Mouse (Mus musculus) kidney, postnatal 36 days (tissue): ENCODE data around the gene Sowaha.
A peak's percentile ranks its signal among the peaks of the same experiment; 100 is the strongest.

Source experiments
- DNase-seq, 2 experiments: peaks; one replicate each; pipeline ENCODE4 v3.0.0; 2021 to 2022; ENCODE audit warnings: mixed read lengths in 2 of 2

Sowaha gene

GRCm38 (mm10) chr11:53479783-53480301 is at the start of gene Sowaha, which contains the start of gene Gm9945:
Sowaha (minus strand) TSS chr11:53480274.
Gm9945 (plus strand) TSS chr11:53480166.
- peak; percentile 71 to 72 for DNase-seq

DNA sequence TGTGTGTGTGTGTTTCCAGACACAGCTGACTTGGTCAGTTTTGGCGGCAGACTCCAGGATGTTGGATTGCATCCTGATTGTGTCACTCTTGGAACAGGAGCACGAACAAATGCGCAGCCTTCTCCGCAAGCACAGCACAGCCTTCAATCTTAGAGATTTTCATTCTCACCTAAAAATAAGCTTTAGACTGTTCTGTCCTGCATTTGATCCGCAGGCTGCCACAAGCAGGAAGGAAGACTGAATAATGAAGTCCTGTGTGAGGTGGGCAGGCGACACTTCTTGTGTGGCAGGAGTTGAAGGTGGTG is 49.1 kb upstream of the Sowaha start:
- DNase-seq: peak; percentile 43 to 48

- no peak for DNase-seq
Measured at GRCm38 (mm10) chr11:53528397-53529252, 48.6 kb upstream of the Sowaha start.

- peak; percentile 60 to 79 for DNase-seq
Measured at GRCm38 (mm10) chr11:53525461-53525860, 45.4 kb upstream of the Sowaha start.

- peak in 1 of 2 experiments; percentile 54 for DNase-seq
Measured at GRCm38 (mm10) chr11:53524905-53525304, 44.8 kb upstream of the Sowaha start.

- no peak for DNase-seq
Measured at GRCm38 (mm10) chr11:53523545-53524405, 43.7 kb upstream of the Sowaha start.

DNA sequence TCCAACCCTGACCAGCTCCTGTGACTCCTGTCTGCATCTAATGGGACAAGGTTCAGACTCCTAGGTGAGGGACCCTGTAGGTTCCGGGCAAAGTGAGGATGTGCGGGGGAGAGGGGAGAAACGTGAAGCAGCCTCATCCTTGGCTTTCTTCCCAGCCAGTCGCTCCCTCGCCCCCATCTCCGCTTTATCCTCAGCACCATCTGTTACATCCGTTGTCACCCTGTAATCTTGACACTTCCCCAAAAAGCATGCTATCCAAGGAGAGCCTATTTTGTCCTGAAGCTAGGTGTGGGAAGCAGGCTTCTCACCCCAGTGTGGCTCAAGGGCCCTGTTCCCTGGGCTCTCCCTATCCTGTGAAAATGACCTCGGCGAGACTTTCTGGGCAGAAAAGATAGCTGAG is 42.9 kb upstream of the Sowaha start:
- DNase-seq: no peak

- no peak for DNase-seq
Measured at GRCm38 (mm10) chr11:53522362-53522761, 42.3 kb upstream of the Sowaha start.

DNA sequence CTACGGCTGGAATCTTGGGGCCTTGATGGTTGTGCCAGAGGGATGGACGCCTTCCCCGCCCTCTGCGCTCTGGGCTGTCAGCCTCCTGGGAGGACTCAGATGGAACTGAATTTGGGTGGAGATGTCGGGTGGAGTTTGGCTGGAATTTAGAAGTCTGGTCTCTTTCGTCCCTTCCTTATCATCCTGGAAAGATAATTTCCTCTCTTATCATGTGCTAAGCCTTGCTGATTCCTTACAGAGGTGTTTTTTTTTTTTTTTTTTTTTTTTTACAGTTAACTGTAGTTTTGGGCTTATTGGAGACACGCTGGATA is 41.7 kb upstream of the Sowaha start:
- DNase-seq: no peak

DNA sequence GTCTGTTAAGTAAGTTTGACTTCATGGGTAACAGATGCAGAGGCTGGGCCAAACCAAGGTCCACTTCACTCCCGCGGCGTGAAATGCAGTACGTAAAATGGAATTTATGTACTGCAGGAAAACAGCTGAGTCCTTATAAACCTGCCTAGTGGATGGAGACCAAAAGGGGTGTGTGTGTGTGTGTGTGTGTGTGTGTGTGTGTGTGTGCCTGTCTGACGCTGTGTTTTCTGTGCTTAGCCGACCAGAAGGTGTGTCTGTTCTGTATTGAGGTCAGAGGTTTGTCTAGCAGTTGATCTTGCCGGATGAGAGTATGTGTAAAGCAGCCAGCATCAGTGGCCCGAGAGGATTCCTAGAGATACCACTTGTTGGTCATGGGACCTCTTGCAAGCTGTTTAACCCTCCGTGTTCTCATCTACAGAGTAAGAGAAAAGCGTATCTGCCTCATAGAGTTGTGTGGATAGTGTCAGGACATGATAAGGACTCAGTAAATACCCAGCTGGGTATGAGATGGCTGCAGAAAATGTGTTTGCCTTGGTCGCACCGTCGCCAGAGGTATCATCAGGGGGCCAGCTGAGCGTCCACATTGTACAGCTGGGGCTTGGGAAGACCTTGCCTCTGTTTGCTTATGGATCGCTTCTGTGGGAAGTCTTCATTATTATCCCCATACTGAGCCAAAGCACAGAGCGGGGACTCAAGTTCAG is 41.2 kb upstream of the Sowaha start:
- DNase-seq: no peak

GRCm38 (mm10) chr11:53520122-53520978 is 40.3 kb upstream of the Sowaha start:
- DNase-seq: peak; percentile 41 to 53

DNA sequence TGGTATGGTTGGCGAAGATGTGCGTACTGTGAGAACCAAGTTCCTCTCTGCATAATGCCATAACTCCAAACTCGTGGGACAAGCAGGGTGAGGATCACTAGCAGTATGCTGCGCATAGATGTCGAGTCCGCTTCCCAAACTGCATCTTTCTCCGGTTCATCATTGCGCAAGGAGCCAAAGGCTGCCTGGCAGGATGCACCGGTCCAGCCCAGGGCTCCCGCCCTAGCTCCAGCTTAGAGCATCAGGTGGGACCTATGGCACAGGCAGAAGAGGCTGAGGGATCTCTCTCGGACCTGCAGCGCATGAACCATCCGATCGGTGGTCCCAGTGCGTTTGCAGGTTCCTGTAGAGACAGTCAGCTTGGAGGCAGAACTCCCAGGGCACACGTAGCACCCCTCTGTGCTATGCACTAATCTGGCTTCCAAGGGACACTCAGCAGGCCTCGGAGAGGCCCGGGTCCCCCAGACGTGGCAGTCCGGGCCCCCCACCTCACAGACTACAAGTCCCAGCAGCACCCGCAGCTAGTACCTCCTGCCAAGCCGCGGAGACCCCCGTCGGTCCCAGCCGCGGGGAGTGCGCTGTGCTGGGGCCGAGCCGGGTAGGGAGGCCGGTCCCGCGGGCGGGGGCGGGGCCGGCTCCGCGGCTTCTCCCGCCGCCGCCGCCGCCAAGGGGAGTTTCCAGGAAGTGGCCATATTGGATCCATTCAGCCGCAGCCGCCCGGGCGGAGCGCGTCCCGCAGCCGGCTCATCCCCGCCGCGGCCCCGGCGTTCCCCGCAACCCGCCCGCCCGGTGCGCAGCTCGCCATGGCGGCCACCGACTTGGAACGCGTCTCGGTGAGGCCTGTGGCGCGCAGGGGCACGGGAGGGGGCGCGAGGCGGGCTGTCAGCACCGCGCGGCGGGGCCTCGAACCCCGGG is 39.4 kb upstream of the Sowaha start, which contains the start of gene Sept8:
Gene Sept8 (plus strand): TSS at position 51 of the 915 bp plus-strand sequence.
- DNase-seq: peak; percentile 44 to 80

- DNase-seq: no peak
Measured at GRCm38 (mm10) chr11:53518759-53519158, 38.7 kb upstream of the Sowaha start.

DNA sequence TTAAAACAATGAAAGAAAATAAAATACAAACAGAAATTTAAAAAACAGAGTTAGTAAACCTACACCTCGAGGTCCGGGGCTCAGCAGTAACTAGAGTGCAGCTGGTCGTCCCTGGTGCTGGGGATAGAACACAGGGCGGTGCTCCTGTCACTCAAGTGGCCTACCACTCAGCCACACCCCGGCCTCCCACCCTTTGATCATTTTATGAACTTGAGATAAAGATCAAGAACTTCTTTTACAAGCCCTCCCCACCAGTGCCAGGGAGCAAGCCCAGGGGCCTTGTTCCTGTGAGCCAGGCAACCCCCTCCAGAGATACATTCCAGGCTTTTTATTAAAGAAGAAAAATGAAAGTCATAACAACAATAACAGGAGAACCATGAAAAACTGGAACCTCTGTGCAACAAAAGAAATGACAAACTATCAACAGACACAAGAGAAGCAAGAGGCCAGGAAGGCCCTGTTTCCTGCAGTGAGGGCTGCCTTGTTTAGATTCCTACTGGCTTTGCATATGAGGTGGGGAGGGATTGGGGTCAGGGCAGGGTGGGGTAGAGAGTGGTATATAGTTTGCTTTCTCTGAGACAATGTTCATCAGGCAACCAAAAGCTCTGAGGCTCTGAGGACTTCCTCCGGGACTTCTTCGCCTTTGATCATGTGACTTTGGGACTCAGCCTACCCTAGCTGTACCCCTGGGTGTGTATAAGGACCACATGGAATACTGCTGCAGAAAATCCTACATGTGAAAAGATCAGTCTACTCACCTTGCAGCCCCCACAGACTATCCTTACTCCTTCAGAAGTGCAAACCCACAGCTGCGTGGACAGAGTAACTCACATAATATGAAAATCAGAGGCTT is 36.9 kb upstream of the Sowaha start:
- DNase-seq: no peak

DNA sequence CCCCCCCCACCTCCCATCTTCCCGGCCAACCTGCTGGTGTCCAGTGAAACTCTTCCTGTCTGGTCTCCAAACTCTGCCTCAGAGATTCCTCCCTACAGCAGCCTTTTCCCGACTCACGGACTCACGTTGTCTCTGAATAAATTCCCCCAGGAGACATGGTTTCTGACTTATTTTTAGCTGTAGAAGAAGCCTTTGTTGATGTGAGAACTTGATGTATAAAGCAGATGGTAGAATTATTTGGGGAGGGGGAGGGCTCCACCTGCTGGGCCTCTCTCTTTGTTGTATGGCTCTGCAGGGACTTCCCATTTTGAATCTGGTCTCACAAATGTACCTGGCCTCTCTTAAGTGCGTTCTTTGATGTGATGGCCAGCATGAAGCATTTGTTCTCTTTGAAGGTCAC is 30.3 kb upstream of the Sowaha start:
- no peak for DNase-seq

DNA sequence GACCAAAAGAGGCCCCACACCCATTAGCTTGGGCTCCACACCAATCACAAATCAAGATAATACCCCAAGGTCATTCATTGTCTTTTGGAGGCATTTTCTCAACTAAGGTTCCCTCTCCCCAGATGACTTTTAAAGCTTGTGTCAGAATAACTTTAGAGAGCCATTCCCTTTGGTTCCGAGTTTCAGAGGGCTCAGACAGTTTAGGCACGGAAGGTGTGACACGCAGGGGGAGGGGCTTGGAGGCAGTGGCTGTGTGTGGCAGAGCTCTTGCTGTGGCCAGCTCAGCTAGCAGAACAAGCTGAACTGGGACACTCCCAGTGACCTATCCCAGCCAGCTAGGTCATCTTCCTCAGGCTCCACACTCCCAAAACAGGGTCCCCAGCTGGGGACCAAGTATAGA is 28.5 kb upstream of the Sowaha start:
- DNase-seq: no peak

DNA sequence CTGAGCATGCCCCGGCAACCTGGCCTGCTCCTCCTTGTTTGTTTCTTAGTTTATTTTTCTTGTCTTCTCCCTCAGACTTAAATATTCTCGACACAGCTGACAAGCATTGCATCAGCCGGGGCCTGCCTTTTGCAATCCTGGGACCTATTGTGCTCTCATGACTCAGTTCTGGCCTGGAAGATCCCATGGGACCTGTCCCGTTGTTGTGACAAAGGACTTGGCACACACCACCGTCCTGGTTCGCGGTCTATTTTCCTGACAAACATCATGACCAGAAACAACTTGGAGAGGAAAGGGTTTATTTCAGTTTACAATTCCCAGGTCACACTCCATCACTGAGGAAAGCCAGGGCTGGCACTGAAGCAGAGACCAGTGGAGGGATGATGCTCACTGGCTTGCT is 28.1 kb upstream of the Sowaha start:
- peak; percentile 49 to 68 for DNase-seq

DNA sequence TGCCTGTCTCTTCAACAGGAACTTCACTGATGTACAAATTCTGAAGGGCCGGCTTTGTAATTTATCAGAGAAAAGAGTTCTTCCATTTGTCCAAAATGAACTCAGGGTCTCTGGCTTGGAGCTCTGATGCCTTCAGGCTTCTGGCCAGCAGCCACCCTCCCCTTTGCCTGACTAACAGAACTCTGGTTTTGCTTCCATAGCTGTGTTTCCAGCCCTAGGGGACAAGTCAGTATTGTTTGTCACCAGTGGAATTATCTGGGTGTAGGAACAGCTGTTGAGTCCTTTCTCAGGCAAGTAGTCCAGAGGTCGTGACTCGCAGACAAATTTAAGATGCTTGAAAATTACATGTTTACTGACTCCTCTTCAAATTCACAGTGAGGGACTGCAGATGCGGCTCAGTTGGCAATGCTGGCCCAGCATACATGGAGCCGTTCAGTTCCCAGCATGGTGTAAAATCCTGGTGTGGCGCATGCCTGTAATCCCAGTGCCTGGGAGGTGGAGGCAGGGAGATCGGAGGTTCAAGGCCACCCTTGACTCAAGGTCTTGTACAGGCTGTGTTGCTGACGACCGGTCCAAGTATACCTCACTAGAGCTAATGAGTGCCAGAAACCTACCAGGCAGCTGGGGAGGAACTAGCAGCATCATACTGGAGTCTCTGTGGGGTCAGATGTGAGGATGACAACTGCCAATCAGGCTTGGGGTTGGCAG is 27.2 kb upstream of the Sowaha start:
- DNase-seq: peak in 1 of 2 experiments; percentile 26

DNA sequence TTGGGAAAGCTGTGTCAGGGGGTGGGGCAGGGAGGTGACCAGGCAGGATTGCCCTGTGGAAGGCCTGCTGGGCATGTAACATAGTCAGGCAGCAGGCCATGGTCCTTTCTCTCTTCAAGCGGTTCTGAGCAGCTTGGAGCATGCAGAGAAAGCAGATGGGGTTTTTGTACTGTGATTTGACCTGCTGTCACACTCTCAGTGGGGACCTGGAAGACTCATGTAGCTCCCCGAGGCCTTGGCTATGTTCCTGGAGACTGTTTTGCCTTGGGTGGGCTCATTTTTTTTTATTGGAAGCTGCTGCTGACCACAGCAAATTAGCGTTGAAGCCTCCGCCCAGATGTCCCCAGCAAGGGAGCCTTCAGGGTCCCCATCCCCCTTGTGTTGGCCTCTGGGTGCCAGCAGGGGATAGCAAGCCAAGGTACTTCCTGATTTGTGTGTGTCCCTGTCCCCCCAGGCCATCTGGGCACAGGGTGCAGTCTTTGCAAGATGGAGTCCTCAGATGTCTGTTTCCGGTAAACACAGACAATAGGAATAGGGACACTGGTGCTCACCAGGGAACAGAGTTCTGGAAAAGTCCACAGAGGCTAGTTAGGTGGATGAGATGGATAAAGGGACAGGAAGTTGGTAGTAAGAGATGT is 25.1 kb upstream of the Sowaha start:
- DNase-seq: no peak
